Mouse (Mus musculus) mouse embryonic stem cell (cell line): ENCODE measurements at regions not wholly inside any gene's neighbourhood (a gene's known extent, or its start where the extent isn't known, plus 50 kb on each side); places are given as distances from the start of the nearest gene placed in this dataset.

Experiments
- in situ Hi-C, 2 experiments: fragments of 300-500 bp; cut with MboI; formaldehyde crosslinking; loops; 1 replicate in 1 of 2; 3 replicates in 1 of 2; pipeline ENCODE4 v1.14.3; 2019 to 2020; ENCODE audit warnings: low sequenced_read_pairs in 2 of 2, low pct_unique_long_range_greater_than_20kb in 1 of 2, mixed read lengths in 1 of 2; ENCODE audit not compliant: unreplicated experiment in 1 of 2

DNA sequence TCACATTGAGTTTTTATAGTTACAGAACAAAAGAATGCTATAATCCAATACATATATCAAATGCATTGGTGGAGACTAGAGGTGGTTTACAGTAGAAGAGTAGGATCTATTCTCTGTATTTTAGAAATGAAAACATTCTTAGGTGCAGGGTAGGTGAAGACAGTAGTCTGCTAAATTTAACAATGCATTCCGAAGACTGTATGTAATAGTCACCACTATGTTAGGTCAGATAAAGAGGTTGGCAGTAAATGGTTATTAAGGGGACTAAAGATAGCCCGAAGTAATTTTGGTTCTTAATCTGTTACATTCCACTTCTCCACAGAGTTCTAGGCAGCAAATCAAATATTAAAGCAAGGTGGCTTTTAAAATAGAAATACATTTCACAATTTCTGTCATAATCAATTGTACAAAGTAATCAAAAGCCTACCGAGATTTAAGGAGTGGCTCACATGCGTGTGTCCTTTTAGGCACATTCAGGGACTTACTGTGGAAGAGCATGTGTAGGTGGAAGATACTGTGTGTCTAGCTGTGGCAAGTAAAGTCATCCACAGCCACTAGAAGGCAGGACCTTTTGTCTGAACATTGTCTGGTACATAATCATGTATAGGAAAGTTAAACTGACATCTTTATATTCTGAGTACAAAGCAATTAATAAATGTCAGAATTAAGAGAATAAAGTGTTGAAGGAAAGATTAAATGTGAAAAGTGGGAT is 288.4 kb downstream of the Btg1 start:
- in situ Hi-C loops, result loop anchor here in 1 of 2 experiments (25.0 kb wide), 1 partner anchor 693 kb away; no protein-coding TSS in a partner anchor

DNA sequence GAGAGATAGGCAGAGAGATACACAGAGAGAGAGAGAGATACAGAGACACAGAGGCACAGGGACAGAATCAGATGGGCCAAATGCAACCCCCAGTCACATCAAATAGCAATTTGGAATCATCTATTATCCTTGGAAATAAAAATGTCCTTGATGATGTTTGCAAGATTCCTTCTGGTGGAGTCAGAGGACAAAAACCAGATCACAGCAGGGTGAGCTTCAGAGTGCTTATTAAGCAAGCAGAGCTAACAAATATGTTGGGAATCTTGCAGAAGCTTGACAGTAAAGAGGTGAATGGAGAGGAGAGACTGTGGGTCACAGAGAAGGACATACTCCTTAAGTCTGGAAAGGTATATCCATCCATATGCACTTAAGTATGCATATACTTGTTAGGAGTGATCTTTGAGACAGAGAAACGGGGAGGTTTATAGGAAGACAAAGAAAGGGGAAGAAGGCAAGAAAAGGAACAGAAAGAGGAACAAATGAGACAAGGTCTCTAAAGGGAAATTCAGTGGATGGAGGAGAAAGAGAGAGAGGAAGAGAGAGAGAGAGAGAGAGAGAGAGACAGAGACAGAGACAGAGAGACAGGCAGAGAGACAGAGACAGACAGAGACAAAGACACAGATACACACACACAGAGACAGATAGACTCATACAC is 293.0 kb downstream of the Btg1 start:
- in situ Hi-C loops, result loop anchor here in 1 of 2 experiments (25.0 kb wide), 1 partner anchor 697 kb away; no protein-coding TSS in a partner anchor

DNA sequence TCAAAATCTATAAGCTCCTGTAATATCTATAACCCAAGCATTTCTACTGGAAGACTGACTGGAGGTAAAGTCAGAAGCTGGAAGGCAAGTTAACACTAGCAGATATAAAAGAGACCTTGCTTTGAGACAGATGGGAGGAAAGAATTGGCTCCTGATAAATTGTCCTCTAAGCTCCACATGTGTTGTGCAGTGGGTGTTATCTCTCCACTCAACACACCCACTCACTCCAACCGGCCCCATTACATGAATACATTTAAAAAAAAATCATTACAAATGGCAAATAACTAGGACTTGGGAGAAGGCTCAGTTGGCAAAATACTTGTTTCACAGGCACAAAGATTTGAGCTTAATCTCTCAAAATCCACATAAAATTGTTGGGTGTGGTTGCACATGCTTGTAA is 304.4 kb downstream of the Btg1 start:
- in situ Hi-C loops, result loop anchor here in 1 of 2 experiments (25.0 kb wide), 1 partner anchor 709 kb away; no protein-coding TSS in a partner anchor

DNA sequence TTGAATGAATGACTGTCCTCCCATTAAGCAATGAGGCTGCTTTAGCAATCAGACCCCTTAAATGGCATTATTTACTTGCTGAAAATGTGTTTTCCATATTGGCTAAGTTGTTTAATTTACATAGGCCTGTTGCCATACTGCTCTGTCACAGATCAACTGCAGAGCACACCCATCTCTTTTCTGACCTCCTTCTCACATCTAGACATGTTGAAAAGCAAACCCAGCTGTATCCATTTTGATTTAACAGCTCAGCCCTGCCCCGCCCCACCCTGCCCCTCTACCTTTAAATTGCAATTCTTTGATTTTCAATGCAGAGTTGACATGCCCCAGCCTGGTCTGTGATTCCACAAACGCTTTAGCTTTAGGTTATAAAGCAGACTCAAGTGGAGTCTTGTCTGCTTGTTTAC is 307.5 kb downstream of the Btg1 start:
- in situ Hi-C loops, result loop anchor here in 1 of 2 experiments (25.0 kb wide), 1 partner anchor 712 kb away; no protein-coding TSS in a partner anchor

DNA sequence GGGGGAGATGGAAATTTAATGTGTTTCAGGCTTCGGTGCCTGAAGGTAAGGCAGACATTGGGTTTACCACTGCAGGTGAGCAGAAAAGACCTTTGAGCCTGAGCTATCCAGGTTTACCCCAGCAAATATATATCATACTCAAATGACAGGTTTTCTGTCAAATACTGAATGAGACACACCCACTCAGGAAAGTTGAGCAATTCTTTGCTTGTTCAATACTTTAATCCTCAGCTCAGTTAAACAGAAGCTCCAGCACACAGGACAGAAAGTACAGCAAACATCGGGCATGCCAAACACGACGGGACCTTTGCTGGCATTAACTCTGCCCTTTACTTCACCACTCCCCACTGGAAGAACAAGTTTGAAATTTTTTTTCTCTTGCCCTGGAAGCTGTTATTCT is 307.9 kb downstream of the Btg1 start:
- in situ Hi-C loops, result loop anchor here in 1 of 2 experiments (25.0 kb wide), 1 partner anchor 712 kb away; no protein-coding TSS in a partner anchor

DNA sequence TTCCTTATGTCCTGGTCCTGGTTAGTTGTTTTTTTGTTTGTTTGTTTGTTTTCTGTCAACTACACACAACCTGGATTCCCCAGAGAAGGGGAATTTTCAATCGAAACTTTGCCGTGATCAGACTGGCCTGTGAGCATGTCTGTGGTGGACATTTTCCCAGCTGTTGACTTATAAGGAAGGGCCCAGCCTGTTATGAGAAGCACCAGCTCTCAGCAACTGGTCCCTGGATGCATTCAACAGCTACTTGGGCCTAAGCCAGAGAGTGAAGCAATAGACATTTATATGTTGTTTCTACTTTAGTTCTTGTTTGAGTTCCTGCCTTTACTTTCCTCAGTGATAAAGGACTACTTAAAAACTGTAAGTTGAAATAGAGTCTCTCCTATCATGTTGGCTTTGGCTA is 309.0 kb downstream of the Btg1 start:
- in situ Hi-C loops, result no loop called here

DNA sequence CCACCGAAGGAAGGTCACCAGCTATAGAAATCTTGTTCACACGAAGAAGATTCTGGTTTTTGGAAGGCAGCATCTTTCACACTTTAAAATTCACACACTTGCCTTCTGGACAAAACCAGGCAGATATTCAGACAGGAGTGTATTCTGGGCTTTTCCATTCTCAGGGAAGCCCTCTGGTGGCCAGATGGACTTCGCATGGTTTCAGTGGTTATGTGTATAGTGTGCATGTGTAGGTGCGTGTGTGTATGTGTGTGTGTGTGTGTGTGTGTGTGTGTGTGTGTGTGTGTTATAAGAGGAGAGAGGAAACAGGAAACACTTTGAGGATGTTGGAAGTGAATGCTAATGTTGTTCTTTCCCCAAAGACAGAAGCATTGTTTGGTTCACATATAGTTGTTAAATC is 317.9 kb downstream of the Btg1 start:
- in situ Hi-C loops, result no loop called here

DNA sequence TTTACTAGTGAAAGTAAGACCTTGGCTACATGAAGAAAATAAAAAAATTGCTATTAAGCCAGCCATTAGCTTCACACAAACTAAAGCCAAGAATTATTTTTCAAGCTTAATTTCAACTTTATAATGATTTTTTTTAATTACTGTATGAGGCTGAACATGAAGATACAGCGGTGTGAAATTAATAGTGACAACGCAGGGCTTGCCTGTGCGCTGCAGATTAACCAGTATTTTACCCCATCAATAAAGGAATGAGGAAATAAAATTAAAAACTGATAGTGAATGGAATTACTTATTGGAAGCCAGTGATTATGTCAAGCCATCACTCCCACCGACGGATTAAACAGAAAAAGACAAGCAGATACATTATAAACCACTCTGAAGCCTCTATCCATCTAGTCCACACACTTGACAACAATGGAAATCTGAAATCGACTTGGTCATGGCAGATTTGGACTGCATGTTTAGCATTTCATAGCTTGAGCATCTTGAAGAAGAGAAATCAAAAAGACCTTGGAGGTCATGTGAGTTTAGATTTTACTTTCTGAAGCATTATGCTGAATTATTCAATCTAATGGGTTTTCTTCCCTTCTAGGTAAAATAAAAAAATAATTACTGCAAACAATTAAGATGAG is 324.2 kb downstream of the Btg1 start:
- in situ Hi-C loops, result no loop called here

DNA sequence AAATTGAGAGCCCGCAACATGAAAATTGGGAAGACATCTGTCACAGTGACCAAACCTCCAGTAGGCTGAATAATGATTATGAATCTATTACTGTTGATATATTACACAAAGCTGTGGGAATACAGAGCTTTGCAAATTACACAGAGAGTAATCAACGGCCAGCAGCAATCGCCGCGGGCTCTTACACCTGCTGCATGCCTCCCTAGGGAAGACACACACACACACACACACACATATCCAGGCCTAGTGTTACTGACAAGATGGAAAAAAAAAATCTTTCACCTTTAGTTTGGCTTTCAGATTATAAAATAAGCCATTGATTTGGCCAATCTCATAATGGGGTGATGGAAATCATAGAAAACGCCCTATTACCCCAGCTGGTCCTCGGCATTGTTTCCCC is 327.4 kb downstream of the Btg1 start:
- in situ Hi-C loops, result no loop called here

DNA sequence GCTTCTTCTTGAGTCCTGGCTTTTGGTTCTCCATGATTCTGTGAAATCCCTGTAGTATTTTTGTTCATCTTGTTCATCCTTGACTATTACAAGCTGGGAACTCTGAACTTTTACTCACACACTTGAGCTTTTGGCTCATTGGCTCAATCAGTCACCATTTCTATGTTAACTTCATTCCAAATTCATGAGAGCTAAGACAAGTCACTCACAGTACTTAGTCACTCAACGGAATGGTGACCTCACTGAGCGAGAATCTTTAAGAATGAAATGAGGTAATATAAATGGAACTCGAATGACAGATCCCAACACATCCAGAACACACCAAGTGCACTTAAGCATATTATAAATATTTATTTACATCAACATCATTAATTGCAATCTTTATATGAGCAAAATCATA is 331.2 kb downstream of the Btg1 start:
- in situ Hi-C loops, result no loop called here

DNA sequence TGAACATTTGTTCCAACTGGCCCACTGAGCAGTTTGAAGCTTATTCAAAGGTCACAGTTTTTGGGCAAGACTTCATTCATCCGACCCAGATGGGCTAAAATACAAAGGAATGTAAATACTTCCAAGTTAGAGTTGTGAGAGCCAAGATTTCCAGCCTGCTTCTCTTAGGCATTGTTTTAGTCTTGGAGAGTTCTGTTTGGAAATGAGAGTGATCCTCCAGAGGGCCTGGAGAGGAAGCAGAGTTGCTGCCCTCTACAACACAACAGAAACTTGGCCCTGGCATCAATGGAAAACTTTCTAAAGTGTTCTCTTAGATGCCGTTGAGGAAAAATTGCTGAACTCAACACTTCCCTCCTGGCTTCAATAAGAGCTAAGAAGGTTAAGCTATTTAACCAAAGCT is 332.1 kb downstream of the Btg1 start:
- in situ Hi-C loops, result no loop called here

DNA sequence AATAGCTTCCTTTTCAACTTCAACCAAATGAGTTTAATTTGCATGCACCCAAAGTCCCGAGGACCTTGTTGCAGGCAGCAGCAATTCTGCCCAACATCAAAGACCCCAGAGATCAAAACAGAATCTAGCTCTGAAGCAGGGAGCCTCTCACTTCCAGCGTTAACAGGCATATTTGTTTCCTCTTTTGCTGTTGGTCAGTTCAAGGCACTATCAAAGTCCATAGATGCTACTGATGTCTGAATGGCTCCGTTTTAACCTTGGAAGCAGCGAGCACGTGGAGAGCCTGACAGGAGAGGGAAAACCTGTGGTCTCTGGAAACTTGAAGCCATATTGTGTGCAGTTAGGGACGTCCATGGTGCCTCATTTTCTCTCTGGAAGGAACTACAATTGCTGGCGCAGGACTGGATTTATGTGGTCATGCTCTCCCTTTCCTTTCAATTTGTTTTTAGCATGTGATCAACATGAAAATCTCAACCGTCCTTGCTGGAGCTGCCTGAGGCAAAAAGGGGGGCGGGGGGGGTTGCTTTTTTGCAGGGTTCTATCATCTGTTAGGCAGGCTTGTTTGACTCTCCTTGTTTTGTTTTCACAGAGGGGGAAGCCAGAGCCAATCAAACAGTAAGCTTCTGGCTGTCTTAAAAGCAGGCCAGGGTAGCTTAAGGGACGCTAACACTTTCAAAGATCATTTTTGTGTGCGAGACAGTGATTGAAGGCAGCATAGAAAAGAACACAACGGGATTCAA is 338.4 kb downstream of the Btg1 start:
- in situ Hi-C loops, result no loop called here

DNA sequence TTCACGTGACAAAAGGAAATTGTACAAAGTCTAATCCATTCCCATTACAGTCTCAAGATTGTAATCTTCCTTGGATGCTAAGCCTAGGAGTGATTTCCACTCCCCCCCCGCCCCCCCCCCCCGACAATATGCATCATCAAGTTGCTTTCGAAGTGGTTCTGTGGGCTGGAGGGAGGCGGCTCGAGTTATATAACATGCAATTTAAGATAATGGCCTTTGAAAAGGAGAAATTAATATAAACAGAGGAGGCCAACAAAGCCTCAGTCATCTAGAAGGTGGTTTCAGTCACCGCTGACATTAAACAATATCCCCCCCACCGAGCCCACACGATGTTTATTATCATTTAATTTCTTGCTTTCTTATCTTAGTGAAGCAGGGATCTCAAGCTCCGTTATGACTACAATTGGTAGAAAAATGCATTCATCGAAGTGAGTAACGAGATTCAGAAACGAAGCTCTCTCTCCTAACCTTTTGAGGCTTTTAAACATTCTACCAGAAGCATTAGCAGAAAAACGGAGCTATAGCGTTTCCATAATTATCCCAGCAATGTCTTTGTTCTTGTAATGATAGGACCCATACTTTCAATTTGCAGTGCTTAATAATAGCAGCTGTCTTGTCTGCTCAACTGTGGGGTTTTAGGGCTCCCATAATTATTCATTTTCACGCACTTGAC is 339.1 kb downstream of the Btg1 start:
- in situ Hi-C loops, result no loop called here

DNA sequence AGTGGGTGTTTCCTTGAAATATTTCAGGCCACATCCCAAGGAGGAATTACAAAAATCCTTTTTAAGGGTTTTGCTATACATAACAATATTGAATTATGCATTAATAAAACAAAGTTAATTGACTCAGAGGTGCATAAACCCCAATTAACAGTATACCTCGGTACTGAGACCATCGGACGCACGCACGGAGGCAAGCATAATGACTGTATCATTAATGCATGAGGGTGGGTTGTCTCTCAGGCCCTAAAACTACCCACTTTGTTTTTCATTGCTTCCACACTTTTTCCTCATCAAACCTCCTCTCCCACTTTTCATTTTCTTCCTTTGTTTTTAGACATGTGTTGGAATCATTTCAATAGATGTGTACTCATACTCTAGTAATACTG is 339.6 kb downstream of the Btg1 start:
- in situ Hi-C loops, result no loop called here

DNA sequence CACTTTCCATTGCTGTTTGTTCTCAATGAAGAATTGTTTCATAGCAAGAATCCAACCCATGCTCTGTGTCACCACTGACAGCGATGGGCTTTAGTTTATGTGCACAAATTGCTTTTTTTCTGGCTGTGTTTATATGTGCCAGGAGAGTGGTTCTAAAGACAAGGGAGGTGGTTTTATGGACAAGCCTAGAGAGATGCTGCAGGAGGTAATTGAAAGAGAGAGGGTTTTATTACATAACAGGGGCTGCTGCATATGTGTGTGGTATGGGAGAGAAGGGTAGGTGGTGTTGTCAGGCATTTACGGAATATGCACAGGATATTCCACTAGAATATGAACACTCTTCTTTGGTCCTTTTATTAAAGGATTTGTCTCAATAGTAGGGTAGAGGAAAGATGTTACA is 340.2 kb downstream of the Btg1 start:
- in situ Hi-C loops, result no loop called here

DNA sequence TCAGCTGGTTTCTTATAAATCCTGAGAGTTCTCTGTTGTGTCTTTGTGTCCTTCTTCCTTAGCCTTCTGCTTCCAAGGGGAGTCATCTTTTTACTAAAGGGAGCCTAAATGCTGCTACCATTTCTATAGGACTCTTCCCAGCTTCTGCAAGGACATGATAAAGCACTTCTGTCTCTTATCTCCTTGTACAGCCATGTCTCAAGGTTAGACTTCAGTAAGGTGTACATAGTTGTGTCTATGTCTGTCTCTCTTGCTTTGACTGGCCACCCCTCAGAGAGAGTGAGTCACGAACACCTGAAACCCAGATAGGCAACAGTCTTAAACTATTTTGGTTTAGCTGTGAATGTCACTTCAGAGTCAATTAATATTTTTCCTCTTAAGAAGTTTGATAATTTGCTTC is 353.0 kb downstream of the Btg1 start:
- in situ Hi-C loops, result no loop called here

DNA sequence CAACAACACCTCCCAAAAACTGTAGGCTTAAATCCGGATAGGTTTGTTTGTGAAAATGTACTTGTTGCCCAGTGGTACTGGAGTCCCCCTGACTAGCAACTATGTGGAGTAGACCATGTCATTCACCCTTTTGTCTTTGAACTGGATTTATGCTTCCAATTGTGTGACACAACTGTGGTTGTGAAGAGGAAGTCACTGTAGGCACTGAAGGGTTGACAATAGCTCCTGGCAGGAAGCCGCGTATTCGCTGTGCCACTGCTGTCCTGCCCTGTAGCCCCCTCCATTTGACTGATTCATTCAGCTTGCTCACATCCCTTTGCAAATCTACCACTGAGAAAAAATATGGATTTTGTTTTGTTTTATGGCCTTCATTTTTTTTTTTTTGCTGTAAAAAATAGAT is 353.9 kb downstream of the Btg1 start:
- in situ Hi-C loops, result no loop called here

DNA sequence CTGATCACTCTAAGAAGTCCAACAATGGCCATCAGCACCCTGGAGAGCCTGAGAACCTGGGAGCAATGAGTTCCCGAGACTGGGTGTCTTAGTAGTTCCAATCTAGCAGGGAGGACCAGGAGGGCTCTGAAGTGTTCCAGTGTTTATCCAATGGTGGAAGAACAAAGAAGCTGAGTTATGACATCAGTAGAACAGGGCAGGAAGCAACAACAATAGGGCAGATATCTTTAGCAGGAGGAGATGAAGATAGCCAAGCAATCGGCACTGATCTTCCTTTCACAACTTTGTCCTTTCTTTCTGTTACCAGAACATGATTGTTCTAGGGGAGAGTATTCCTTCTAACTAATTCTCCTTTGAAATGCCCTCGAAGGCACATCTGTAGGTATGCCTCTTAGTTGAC is 355.0 kb downstream of the Btg1 start:
- in situ Hi-C loops, result no loop called here
